Mouse (Mus musculus) hindbrain, embryonic 10.5 days (tissue): ENCODE measurements around the gene Gpam. TPM values are rescaled to one million over a fixed set of nuclear protein-coding genes. Genes with fewer than 3 reads are reported as not detected.

Experiments
- DNase-seq: peaks from one replicate; pipeline ENCODE4 v3.0.0-alpha.2; 2017; ENCODE audit warnings: low spot score
- H3K27ac ChIP-seq: fragments of 300-500 bp; sonication (generic); 2 replicates; pipeline ENCODE4 v1.5.1; 2016; ENCODE audit warnings: mild to moderate bottlenecking, moderate library complexity
- H3K27me3 ChIP-seq: fragments of 300-500 bp; sonication (generic); 2 replicates; pipeline ENCODE4 v1.6.1; 2016; ENCODE audit warnings: mild to moderate bottlenecking; ENCODE audit not compliant: poor library complexity, insufficient read depth, severe bottlenecking
- H3K36me3 ChIP-seq: fragments of 300-500 bp; sonication (generic); 2 replicates; pipeline ENCODE4 v1.6.1; 2016; ENCODE audit warnings: mild to moderate bottlenecking, moderate library complexity
- H3K4me1 ChIP-seq: fragments of 300-500 bp; sonication (generic); replicated peaks from 2 replicates; pipeline ENCODE4 v1.6.1; 2016; ENCODE audit warnings: mild to moderate bottlenecking
- H3K4me3 ChIP-seq: fragments of 300-500 bp; sonication (generic); 2 replicates; pipeline ENCODE4 v1.5.1; 2016; ENCODE audit warnings: mild to moderate bottlenecking, moderate library complexity
- H3K9me3 ChIP-seq: fragments of 300-500 bp; sonication (generic); 2 replicates; pipeline ENCODE4 v1.6.1; 2016; ENCODE audit warnings: mild to moderate bottlenecking, moderate library complexity
- WGBS: fragments of 180-500 bp; shearing (Covaris S2); methylation state at CpG from one replicate; pipeline ENCODE4 v1.1.7; 2016; 5-methylcytosine and 5-hydroxymethylcytosine counted together
- polyA plus RNA-seq: library from polyadenylated mRNA; unstranded; fragments of >200 nt; fragmentation: Nextera tagmentation; extraction: Ambion mirVana; gene quantifications from 2 replicates; pipeline ENCODE4 v1.2.1, GENCODE M21; 2016

Gene Gpam
- polyA plus RNA-seq, 1 experiment from 2014 or later: 20.5 TPM

- no peaks in the 10 kb centered on the region for H3K36me3 ChIP-seq
- H3K27ac ChIP-seq: no peak overlapping the region
- no peak overlapping the region for H3K4me3 ChIP-seq
- peaks cover 28% of the 10 kb centered on the region for H3K4me1 ChIP-seq
- 0 out of 2 replicates have a peak, but pooled peaks cover 3% of the 10 kb centered on the region for H3K9me3 ChIP-seq
- 89% methylated on average over 3 of the region's 3 CpGs for WGBS
- DNase-seq: no peak
- H3K27me3 ChIP-seq: no peaks in the 10 kb centered on the region
Measured at GRCm38 (mm10) chr19:55135918-55136317, 8.9 kb upstream of the Gpam start.

DNA sequence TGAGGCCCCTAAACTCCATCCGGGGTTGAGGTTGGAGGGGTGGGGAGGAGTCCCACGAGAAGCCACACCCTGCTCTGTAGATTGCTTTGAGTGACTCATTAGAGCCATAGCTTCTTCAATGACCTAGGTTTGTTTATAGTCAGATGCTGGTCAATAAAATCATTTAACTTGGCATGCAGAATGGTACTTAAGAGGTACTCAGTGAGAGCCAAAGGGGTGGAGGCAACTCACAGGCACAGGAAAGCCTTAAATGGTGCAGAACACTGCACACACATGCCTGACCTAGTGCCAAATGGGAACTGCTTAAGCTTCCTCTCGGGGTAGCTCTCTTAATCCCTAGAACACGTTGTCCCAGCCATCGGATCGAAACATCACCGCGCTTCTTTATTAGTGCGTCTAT lies 7.5 kb upstream of the Gpam start:
- 88% methylated on average over 9 of the region's 9 CpGs for WGBS
- Histone ChIP-seq H3K4me3 (no peak overlapping the region), H3K36me3 (no peaks in the 10 kb centered on the region)

DNA sequence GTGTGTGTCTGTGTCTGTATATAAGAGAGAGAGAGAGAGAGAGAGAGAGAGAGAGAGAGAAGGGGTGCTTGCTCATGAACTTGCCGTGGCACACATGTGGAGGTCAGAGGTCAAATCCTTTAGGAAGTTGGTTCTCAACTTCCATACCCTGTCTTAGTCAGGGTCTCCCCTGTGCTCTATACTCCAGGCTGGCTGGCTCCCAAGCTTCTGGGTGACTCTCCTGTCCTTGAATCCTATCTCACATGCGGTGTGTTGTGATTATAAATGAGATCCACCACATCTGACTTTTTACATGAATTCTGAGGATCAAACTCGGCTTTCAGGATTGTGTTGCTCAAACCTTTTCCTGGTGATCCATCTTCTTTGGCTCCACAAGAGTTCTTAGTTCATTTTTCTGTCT lies 5.4 kb upstream of the Gpam start:
- H3K36me3 ChIP-seq: no peaks in the 10 kb centered on the region
- H3K27me3 ChIP-seq: no peaks in the 10 kb centered on the region
- H3K9me3 ChIP-seq: 0 out of 2 replicates have a peak, but pooled peaks cover 3% of the 10 kb centered on the region
- H3K4me3 ChIP-seq: no peak overlapping the region
- WGBS: 89% methylated on average over 3 of the region's 3 CpGs
- H3K4me1 ChIP-seq: peaks cover 12% of the 10 kb centered on the region
- H3K27ac ChIP-seq: no peak overlapping the region
- no peak for DNase-seq

More for the DNA sequence above, 7.5 kb upstream of the Gpam start:
- Histone ChIP-seq H3K4me1 (peaks cover 27% of the 10 kb centered on the region), H3K27ac (no peak overlapping the region), H3K9me3 (0 out of 2 replicates have a peak, but pooled peaks cover 3% of the 10 kb centered on the region), H3K27me3 (no peaks in the 10 kb centered on the region)
- no peak for DNase-seq

GRCm38 (mm10) chr19:55131747-55132146 lies 4.7 kb upstream of the Gpam start:
- H3K4me3 ChIP-seq: no peak overlapping the region
- H3K36me3 ChIP-seq: no peaks in the 10 kb centered on the region
- no peak overlapping the region for H3K27ac ChIP-seq
- H3K9me3 ChIP-seq: 0 out of 2 replicates have a peak, but pooled peaks cover 3% of the 10 kb centered on the region
- H3K4me1 ChIP-seq: peaks cover 10% of the 10 kb centered on the region
- no peaks in the 10 kb centered on the region for H3K27me3 ChIP-seq
- WGBS: 58% methylated on average over 1 of the region's 1 CpGs
- no peak for DNase-seq

DNA sequence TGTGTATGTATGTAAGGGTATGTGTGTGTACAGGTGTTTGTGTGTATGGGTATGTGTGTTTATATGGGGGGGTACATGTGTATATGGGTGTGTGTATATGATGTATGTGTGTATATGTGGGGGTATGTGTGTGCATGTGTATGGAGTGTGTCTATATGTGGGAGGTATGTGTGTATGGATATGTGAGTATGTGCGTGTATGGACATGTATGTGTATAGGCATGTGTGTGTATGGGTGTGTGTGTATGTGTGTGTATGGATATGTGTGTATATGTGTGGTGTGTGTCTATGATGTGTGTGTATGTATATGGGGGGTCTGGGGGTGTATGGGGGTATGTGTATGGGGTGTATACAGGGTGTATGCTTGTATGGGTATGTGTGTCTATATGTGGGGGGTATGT lies 1.4 kb upstream of the Gpam start:
- no peak for DNase-seq
- no peak overlapping the region for H3K27ac ChIP-seq
- no peaks in the 10 kb centered on the region for H3K27me3 ChIP-seq
- WGBS: 88% methylated on average over 1 of the region's 1 CpGs
- H3K4me3 ChIP-seq: no peak overlapping the region
- H3K4me1 ChIP-seq: peaks cover 15% of the 10 kb centered on the region
- 0 out of 2 replicates have a peak, but pooled peaks cover 3% of the 10 kb centered on the region for H3K9me3 ChIP-seq
- H3K36me3 ChIP-seq: no peaks in the 10 kb centered on the region

DNA sequence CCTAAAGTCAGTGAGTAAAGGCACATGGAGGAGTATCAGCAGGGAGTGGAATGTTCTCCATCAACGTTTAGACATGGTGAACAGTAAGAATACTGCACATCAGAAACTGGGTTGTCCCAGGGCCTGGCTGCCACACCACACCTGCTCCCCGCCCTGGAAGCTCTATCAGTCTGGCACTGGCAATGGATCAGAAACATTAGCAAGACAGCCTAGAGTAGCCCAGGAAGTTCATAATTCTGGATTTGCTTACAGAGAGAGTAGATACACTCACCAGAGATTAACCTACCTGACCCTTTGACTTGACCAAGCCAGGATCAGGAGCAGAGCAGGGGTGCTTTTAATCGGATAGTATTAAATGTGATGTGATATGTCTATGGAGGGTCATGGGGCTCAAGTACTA lies 1.6 kb downstream of the Gpam start:
- no peak overlapping the region for H3K4me3 ChIP-seq
- no peaks in the 10 kb centered on the region for H3K36me3 ChIP-seq
- no peaks in the 10 kb centered on the region for H3K9me3 ChIP-seq
- WGBS: 85% methylated on average over 3 of the region's 3 CpGs
- H3K27me3 ChIP-seq: no peaks in the 10 kb centered on the region
- DNase-seq: no peak
- peaks cover 45% of the 10 kb centered on the region for H3K4me1 ChIP-seq
- peak overlapping the region; percentile 59; the same call in 1 of the 2 replicates for H3K27ac ChIP-seq

- 27% methylated on average over 11 of the region's 11 CpGs for WGBS
- H3K27me3 ChIP-seq: 0 out of 2 replicates have a peak, but pooled peaks cover 4% of the 10 kb centered on the region
- peak; percentile 74 for DNase-seq
- H3K27ac ChIP-seq: peak overlapping the region; percentile 85
- no peaks in the 10 kb centered on the region for H3K36me3 ChIP-seq
- no peak overlapping the region for H3K4me3 ChIP-seq
- no peaks in the 10 kb centered on the region for H3K9me3 ChIP-seq
- H3K4me1 ChIP-seq: peaks cover 49% of the 10 kb centered on the region
Measured at GRCm38 (mm10) chr19:55123001-55123536, 4.0 kb downstream of the Gpam start.

DNA sequence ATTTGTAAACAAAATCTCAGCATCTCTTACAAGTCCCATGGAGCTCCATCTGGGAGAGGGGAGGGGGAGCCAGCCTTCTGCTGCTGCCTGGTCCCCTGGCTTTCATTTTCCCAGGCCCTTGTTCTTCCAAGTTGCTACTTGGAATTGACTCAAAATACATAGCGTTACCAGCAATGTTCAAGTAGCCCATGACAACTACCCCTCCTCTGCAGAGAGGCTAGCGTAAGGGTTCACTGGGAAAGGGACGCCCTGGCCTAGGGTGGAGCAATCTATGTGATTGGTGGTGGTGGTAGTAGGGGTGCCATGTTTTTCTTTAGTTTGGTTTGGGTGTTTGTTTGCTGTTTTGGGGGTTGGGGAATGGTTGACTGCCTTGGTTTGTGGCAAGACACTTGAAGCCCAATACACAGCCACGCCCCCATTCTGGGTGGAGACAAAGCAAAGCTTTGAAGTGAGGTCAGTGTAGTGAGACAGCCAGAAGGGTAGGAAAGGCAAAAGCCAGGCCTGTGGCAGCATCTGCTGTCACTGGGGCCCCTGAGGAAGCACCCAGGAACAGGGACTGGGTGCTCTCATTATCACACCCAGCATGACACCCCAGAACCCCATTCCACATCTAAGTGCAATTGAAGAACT lies 4.6 kb downstream of the Gpam start:
- Histone ChIP-seq H3K4me1 (peaks cover 47% of the 10 kb centered on the region), H3K4me3 (no peak overlapping the region), H3K9me3 (no peaks in the 10 kb centered on the region), H3K27ac (peak overlapping the region; percentile 85), H3K36me3 (no peaks in the 10 kb centered on the region), H3K27me3 (0 out of 2 replicates have a peak, but pooled peaks cover 4% of the 10 kb centered on the region)
- peak; percentile 68 for DNase-seq
- 67% methylated on average over 4 of the region's 4 CpGs for WGBS

DNA sequence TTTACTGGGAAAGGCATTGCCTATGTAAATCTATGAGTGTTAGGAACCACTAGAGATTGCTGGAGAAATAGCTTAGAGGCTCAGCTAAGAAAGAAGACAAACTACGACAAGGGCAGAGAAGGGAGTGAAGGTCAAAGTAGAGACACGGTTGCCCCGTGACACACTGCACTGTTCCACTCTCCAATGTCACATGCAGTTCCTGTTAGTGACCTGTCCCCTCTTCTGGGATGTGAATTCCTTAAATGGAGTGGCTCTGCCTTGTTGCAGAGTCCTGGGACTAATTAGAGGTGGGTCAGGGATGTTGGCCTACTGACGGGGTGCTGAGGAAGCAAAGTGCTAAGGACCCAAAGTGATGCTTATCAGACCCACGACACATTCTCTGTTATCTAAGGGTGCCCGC lies 5.2 kb downstream of the Gpam start:
- 78% methylated on average over 6 of the region's 6 CpGs for whole genome bisulfite sequencing
- H3K4me3 ChIP-seq: no peak overlapping the region
- no peaks in the 10 kb centered on the region for H3K9me3 ChIP-seq
- H3K27ac ChIP-seq: peak overlapping the region; percentile 85
- H3K4me1 ChIP-seq: peaks cover 42% of the 10 kb centered on the region
- no peaks in the 10 kb centered on the region for H3K36me3 ChIP-seq
- DNase-seq: no peak
- H3K27me3 ChIP-seq: 0 out of 2 replicates have a peak, but pooled peaks cover 4% of the 10 kb centered on the region

DNA sequence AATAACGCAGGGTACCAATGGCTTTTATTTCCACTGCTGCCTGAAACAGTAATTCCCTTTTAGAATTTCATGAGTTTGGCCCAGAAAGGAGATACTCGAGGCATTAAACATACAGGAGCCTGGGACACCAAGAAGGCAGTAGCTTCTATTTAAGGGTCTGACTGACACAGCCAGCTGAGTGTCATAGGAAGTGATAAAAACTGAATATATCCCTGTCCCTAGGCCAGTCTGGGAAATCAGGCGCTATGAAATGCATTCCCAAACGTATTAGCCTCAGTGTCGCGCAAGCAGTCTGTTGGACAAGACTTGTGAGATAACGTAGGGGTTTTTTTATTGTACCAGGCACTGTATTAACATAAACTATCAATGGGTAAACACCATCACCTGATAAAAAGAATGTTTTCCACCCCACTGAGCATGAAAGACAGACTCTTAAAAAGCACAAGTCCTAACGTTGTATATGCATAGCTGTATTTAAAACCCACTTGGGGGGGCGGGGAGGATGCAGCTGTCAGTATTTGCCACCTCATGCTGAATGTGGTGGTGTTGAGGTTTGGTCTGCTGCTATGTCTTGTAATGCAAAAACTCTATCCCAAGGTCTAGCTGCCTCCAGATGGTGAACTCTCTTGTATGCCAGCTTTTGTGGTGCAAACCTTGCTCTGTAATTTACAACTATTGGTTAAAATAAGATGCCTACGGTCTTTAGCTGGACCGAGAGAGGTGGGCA lies 6.4 kb downstream of the Gpam start:
- no peak overlapping the region for H3K4me3 ChIP-seq
- H3K4me1 ChIP-seq: peaks cover 42% of the 10 kb centered on the region
- peak overlapping the region; percentile 37; the same call in 1 of the 2 replicates for H3K27ac ChIP-seq
- no peaks in the 10 kb centered on the region for H3K9me3 ChIP-seq
- WGBS: 64% methylated on average over 11 of the region's 11 CpGs
- 0 out of 2 replicates have a peak, but pooled peaks cover 4% of the 10 kb centered on the region for H3K27me3 ChIP-seq
- DNase-seq: no peak
- H3K36me3 ChIP-seq: no peaks in the 10 kb centered on the region

DNA sequence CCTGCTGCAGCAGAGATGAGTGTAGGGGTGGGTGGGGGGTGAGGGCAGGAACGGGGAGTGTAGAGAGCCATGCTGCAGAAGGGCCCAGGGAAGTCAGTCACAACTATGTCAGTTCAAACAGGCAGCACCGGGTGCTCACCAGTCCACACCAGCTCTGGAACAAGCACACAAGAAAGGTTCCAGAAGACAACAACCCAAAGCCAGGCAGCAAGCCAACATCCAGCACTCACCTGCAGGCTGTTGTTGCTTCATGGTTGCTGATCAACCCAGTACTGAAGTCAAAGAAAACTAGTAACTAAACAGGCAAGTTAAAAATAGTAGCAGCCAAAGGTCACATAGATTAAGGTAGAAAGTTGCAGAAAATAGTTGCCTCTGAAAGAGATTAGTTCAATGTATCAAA lies 7.5 kb downstream of the Gpam start:
- 74% methylated on average over 2 of the region's 2 CpGs for WGBS

GRCm38 (mm10) chr19:55117991-55118390 lies 9.0 kb downstream of the Gpam start:
- DNase-seq: no peak
- H3K4me3 ChIP-seq: no peak overlapping the region
- H3K27ac ChIP-seq: no peak overlapping the region
- peaks cover 33% of the 10 kb centered on the region for H3K4me1 ChIP-seq
- H3K9me3 ChIP-seq: no peaks in the 10 kb centered on the region
- 95% methylated on average over 3 of the region's 3 CpGs for WGBS
- H3K36me3 ChIP-seq: no peaks in the 10 kb centered on the region
- H3K27me3 ChIP-seq: peaks cover 6% of the 10 kb centered on the region; the same call in 1 of the 2 replicates

More for the DNA sequence above, 7.5 kb downstream of the Gpam start:
- no peaks in the 10 kb centered on the region for H3K36me3 ChIP-seq
- no peak overlapping the region for H3K27ac ChIP-seq
- H3K27me3 ChIP-seq: 0 out of 2 replicates have a peak, but pooled peaks cover 6% of the 10 kb centered on the region
- DNase-seq: no peak
- no peaks in the 10 kb centered on the region for H3K9me3 ChIP-seq
- peaks cover 42% of the 10 kb centered on the region for H3K4me1 ChIP-seq
- H3K4me3 ChIP-seq: no peak overlapping the region
